Mouse (Mus musculus): ENCODE data around the gene Cdc42se2.
A peak's percentile ranks its signal among the peaks of the same experiment; 100 is the strongest.

Cdc42se2 gene

GRCm38 (mm10) chr11:54793173-54793572, 5.7 kb upstream of the Cdc42se2 start:
- DNase-seq (ENCODE audit: low read depth, low spot score): no peak

- no peak for DNase-seq (ENCODE audit: low read depth, low spot score)
Observed at GRCm38 (mm10) chr11:54791458-54791857, 4.0 kb upstream of the Cdc42se2 start.

GRCm38 (mm10) chr11:54786858-54787487, 502 bp downstream of the Cdc42se2 start:
- peak; percentile 20 for DNase-seq (ENCODE audit: low read depth, low spot score)

- no peak for DNase-seq (ENCODE audit: low read depth, low spot score)
Observed at GRCm38 (mm10) chr11:54785566-54785965, 1.9 kb downstream of the Cdc42se2 start.

GRCm38 (mm10) chr11:54784436-54784835, 3.0 kb downstream of the Cdc42se2 start:
- DNase-seq (ENCODE audit: low read depth, low spot score): no peak

GRCm38 (mm10) chr11:54782253-54782652, 5.2 kb downstream of the Cdc42se2 start:
- no peak for DNase-seq (ENCODE audit: low read depth, low spot score)

- DNase-seq (ENCODE audit: low read depth, low spot score): no peak
Observed at GRCm38 (mm10) chr11:54779946-54780345, 7.5 kb downstream of the Cdc42se2 start.

GRCm38 (mm10) chr11:54778131-54778844, 9.2 kb downstream of the Cdc42se2 start:
- DNase-seq (ENCODE audit: low read depth, low spot score): no peak

GRCm38 (mm10) chr11:54777387-54778130, 9.9 kb downstream of the Cdc42se2 start:
- no peak for DNase-seq (ENCODE audit: low read depth, low spot score)

- no peak for DNase-seq (ENCODE audit: low read depth, low spot score)
Observed at GRCm38 (mm10) chr11:54776735-54777333, 10.6 kb downstream of the Cdc42se2 start.

GRCm38 (mm10) chr11:54776367-54776701, 11.1 kb downstream of the Cdc42se2 start:
- no peak for DNase-seq (ENCODE audit: low read depth, low spot score)

- DNase-seq (ENCODE audit: low read depth, low spot score): no peak
Observed at GRCm38 (mm10) chr11:54775628-54776366, 11.7 kb downstream of the Cdc42se2 start.

- DNase-seq (ENCODE audit: low read depth, low spot score): no peak
Observed at GRCm38 (mm10) chr11:54774282-54775078, 13.0 kb downstream of the Cdc42se2 start.

- DNase-seq (ENCODE audit: low read depth, low spot score): no peak
Observed at GRCm38 (mm10) chr11:54771549-54771948, 15.9 kb downstream of the Cdc42se2 start.

- DNase-seq (ENCODE audit: low read depth, low spot score): no peak
Observed at GRCm38 (mm10) chr11:54769843-54770242, 17.6 kb downstream of the Cdc42se2 start.

GRCm38 (mm10) chr11:54768116-54768690, 19.3 kb downstream of the Cdc42se2 start:
- DNase-seq (ENCODE audit: low read depth, low spot score): no peak

- DNase-seq (ENCODE audit: low read depth, low spot score): no peak
Observed at GRCm38 (mm10) chr11:54764759-54765158, 22.7 kb downstream of the Cdc42se2 start.

- no peak for DNase-seq (ENCODE audit: low read depth, low spot score)
Observed at GRCm38 (mm10) chr11:54764026-54764425, 23.4 kb downstream of the Cdc42se2 start.

- no peak for DNase-seq (ENCODE audit: low read depth, low spot score)
Observed at GRCm38 (mm10) chr11:54762735-54763134, 24.7 kb downstream of the Cdc42se2 start.

GRCm38 (mm10) chr11:54757993-54758392, 29.5 kb downstream of the Cdc42se2 start:
- DNase-seq (ENCODE audit: low read depth, low spot score): no peak

All from brain, embryonic 18.5 days (tissue).